Mouse (Mus musculus): Measurements from ENCODE around the gene Krit1. TPM values are rescaled to one million over a fixed set of nuclear protein-coding genes. Genes with fewer than 3 reads are reported as not detected.

The Krit1 gene
- polyA plus RNA-seq, 2 experiments, result 37.6 TPM

Other genes with a start within 250 kb of the Krit1 start
- gene 1700109H08Rik, start 231.6 kb upstream of the Krit1 start, polyA plus RNA-seq (2012; rRNA removed), result 5.3 and 5.8 TPM in 2 replicates
- gene 1700109H08Rik, start 231.6 kb upstream of the Krit1 start, polyA plus RNA-seq (2014; fragmentation: Nextera tagmentation; extraction: Ambion mirVana), result 2.9 and 3.1 TPM in 2 replicates
- 17.8 and 21.8 TPM in 2 replicates for gene Pex1, start 207.1 kb upstream of the Krit1 start, polyA plus RNA-seq (2012; rRNA removed)
- 14.5 and 15.4 TPM in 2 replicates for gene Pex1, start 207.1 kb upstream of the Krit1 start, polyA plus RNA-seq (2014; fragmentation: Nextera tagmentation; extraction: Ambion mirVana)
- gene Rbm48, start 206.6 kb upstream of the Krit1 start, polyA plus RNA-seq (2012; rRNA removed), result 10.3 and 11.5 TPM in 2 replicates
- 12.5 and 13.0 TPM in 2 replicates for gene Rbm48, start 206.6 kb upstream of the Krit1 start, polyA plus RNA-seq (2014; fragmentation: Nextera tagmentation; extraction: Ambion mirVana)
- not detected in 2 replicates for gene Tmbim7, start 152.0 kb upstream of the Krit1 start, polyA plus RNA-seq (2012; rRNA removed)
- gene Tmbim7, start 152.0 kb upstream of the Krit1 start, polyA plus RNA-seq (2014; fragmentation: Nextera tagmentation; extraction: Ambion mirVana), result 0.19 TPM in 1 of 2 replicates, not detected in the other
- gene Gatad1, start 146.0 kb upstream of the Krit1 start, polyA plus RNA-seq (2012; rRNA removed), result 48.3 and 60.5 TPM in 2 replicates
- gene Gatad1, start 146.0 kb upstream of the Krit1 start, polyA plus RNA-seq (2014; fragmentation: Nextera tagmentation; extraction: Ambion mirVana), result 66.8 and 67.8 TPM in 2 replicates
- gene Ankib1, start 259 bp upstream of the Krit1 start, polyA plus RNA-seq (2012; rRNA removed), result 11.6 TPM in 2 replicates
- 14.4 TPM in 2 replicates for gene Ankib1, start 259 bp upstream of the Krit1 start, polyA plus RNA-seq (2014; fragmentation: Nextera tagmentation; extraction: Ambion mirVana)
- gene Lrrd1, start 42.0 kb downstream of the Krit1 start, polyA plus RNA-seq (2012; rRNA removed), result 0.04 TPM in 1 of 2 replicates, not detected in the other
- 0.06 TPM in 1 of 2 replicates, not detected in the other for gene Lrrd1, start 42.0 kb downstream of the Krit1 start, polyA plus RNA-seq (2014; fragmentation: Nextera tagmentation; extraction: Ambion mirVana)
- 4.2 and 5.2 TPM in 2 replicates for gene Mterf1a, start 90.7 kb downstream of the Krit1 start, polyA plus RNA-seq (2012; rRNA removed)
- 7.0 and 7.8 TPM in 2 replicates for gene Mterf1a, start 90.7 kb downstream of the Krit1 start, polyA plus RNA-seq (2014; fragmentation: Nextera tagmentation; extraction: Ambion mirVana)
- gene Akap9, start 124.9 kb downstream of the Krit1 start, polyA plus RNA-seq (2012; rRNA removed), result 23.1 and 34.3 TPM in 2 replicates
- 114 and 127 TPM in 2 replicates for gene Akap9, start 124.9 kb downstream of the Krit1 start, polyA plus RNA-seq (2014; fragmentation: Nextera tagmentation; extraction: Ambion mirVana)